Mouse (Mus musculus): ENCODE data around the gene Arrdc3. TPM values are rescaled to one million over a fixed set of nuclear protein-coding genes. Genes with fewer than 3 reads are reported as not detected.
"Not testable (repeated sequence)": the region's sequence is repeated elsewhere in the genome, so short reads cannot be mapped to it uniquely, and the experiment has no call there.

Gene Arrdc3
- polyA plus RNA-seq, 1 experiment from 2014 or later, result 42.6 TPM

- no peak for ATAC-seq (replicated peaks; ENCODE audit: extremely low read depth, insufficient read depth, low FRiP score)
- H3K4me3 ChIP-seq (ENCODE audit: low read length), result peak overlapping the region; percentile 98
- H3K9me3 ChIP-seq (replicated peaks; ENCODE audit: control insufficient read depth, low read length), result no peaks in the 10 kb centered on the region
- H3K27ac ChIP-seq (ENCODE audit: low read length), result peak overlapping the region; percentile 100
- under 1% methylated on average over 15 of the region's 15 CpGs for WGBS
- H3K4me2 ChIP-seq (ENCODE audit: low read depth, low read length), result peak overlapping the region; percentile 62
- H3K9ac ChIP-seq (ENCODE audit: low read length), result peak overlapping the region; percentile 99
- H3K36me3 ChIP-seq (ENCODE audit: control insufficient read depth, insufficient read depth), result peaks cover 8% of the 10 kb centered on the region
- peaks cover 6% of the 10 kb centered on the region for H3K4me1 ChIP-seq (ENCODE audit: control insufficient read depth, insufficient read depth, low read length)
- no peaks in the 10 kb centered on the region for H3K27me3 ChIP-seq (ENCODE audit: control insufficient read depth, insufficient read depth, low read length)
Measured at GRCm38 (mm10) chr13:80884377-80884983, 1.3 kb downstream of the Arrdc3 start.

- Histone ChIP-seq H3K27me3 (ENCODE audit: control insufficient read depth, insufficient read depth, low read length) (no peaks in the 10 kb centered on the region), H3K36me3 (ENCODE audit: control insufficient read depth, insufficient read depth) (peaks cover 12% of the 10 kb centered on the region), H3K4me2 (ENCODE audit: low read depth, low read length) (peak overlapping the region; percentile 62), H3K9ac (ENCODE audit: low read length) (peak overlapping the region; percentile 99), H3K9me3 (replicated peaks; ENCODE audit: control insufficient read depth, low read length) (no peaks in the 10 kb centered on the region), H3K27ac (ENCODE audit: low read length) (peak overlapping the region; percentile 100), H3K4me1 (ENCODE audit: control insufficient read depth, insufficient read depth, low read length) (peaks cover 6% of the 10 kb centered on the region), H3K4me3 (ENCODE audit: low read length) (peak overlapping the region; percentile 98)
- under 1% methylated on average over 47 of the region's 47 CpGs for WGBS
- peak; percentile 88 for ATAC-seq (replicated peaks; ENCODE audit: extremely low read depth, insufficient read depth, low FRiP score)
Measured at GRCm38 (mm10) chr13:80885103-80885833, 2.1 kb downstream of the Arrdc3 start.

- peaks cover 20% of the 10 kb centered on the region for H3K36me3 ChIP-seq (ENCODE audit: control insufficient read depth, insufficient read depth)
- peak overlapping the region; percentile 98 for H3K4me3 ChIP-seq (ENCODE audit: low read length)
- peaks cover 6% of the 10 kb centered on the region for H3K4me1 ChIP-seq (ENCODE audit: control insufficient read depth, insufficient read depth, low read length)
- under 1% methylated on average over 72 of the region's 72 CpGs for WGBS
- peak; percentile 90 for ATAC-seq (replicated peaks; ENCODE audit: extremely low read depth, insufficient read depth, low FRiP score)
- peak overlapping the region; percentile 100 for H3K27ac ChIP-seq (ENCODE audit: low read length)
- H3K27me3 ChIP-seq (ENCODE audit: control insufficient read depth, insufficient read depth, low read length), result no peaks in the 10 kb centered on the region
- H3K4me2 ChIP-seq (ENCODE audit: low read depth, low read length), result peak overlapping the region; percentile 62
- peak overlapping the region; percentile 99 for H3K9ac ChIP-seq (ENCODE audit: low read length)
- no peaks in the 10 kb centered on the region for H3K9me3 ChIP-seq (replicated peaks; ENCODE audit: control insufficient read depth, low read length)
Measured at GRCm38 (mm10) chr13:80885834-80886663, 2.9 kb downstream of the Arrdc3 start.

GRCm38 (mm10) chr13:80886664-80887210, 3.6 kb downstream of the Arrdc3 start:
- peaks cover 6% of the 10 kb centered on the region for H3K4me1 ChIP-seq (ENCODE audit: control insufficient read depth, insufficient read depth, low read length)
- peak overlapping the region; percentile 62 for H3K4me2 ChIP-seq (ENCODE audit: low read depth, low read length)
- peak overlapping the region; percentile 98 for H3K4me3 ChIP-seq (ENCODE audit: low read length)
- peaks cover 26% of the 10 kb centered on the region for H3K36me3 ChIP-seq (ENCODE audit: control insufficient read depth, insufficient read depth)
- ATAC-seq (replicated peaks; ENCODE audit: extremely low read depth, insufficient read depth, low FRiP score), result no peak
- no peaks in the 10 kb centered on the region for H3K9me3 ChIP-seq (replicated peaks; ENCODE audit: control insufficient read depth, low read length)
- H3K27ac ChIP-seq (ENCODE audit: low read length), result peak overlapping the region; percentile 100
- H3K27me3 ChIP-seq (ENCODE audit: control insufficient read depth, insufficient read depth, low read length), result no peaks in the 10 kb centered on the region
- WGBS, result 14% methylated on average over 6 of the region's 6 CpGs
- H3K9ac ChIP-seq (ENCODE audit: low read length), result peak overlapping the region; percentile 99

GRCm38 (mm10) chr13:80887842-80888241, 4.7 kb downstream of the Arrdc3 start:
- WGBS, result 34% methylated on average over 2 of the region's 2 CpGs
- peaks cover 32% of the 10 kb centered on the region for H3K36me3 ChIP-seq (ENCODE audit: control insufficient read depth, insufficient read depth)
- no peak for ATAC-seq (replicated peaks; ENCODE audit: extremely low read depth, insufficient read depth, low FRiP score)

GRCm38 (mm10) chr13:80894928-80895327, 11.7 kb downstream of the Arrdc3 start:
- H3K27me3 ChIP-seq (ENCODE audit: control insufficient read depth, insufficient read depth, low read length); H3K4me2 ChIP-seq (ENCODE audit: low read depth, low read length); H3K4me1 ChIP-seq (ENCODE audit: control insufficient read depth, insufficient read depth, low read length); H3K9me3 ChIP-seq (replicated peaks; ENCODE audit: control insufficient read depth, low read length); H3K9ac ChIP-seq (ENCODE audit: low read length); H3K27ac ChIP-seq (ENCODE audit: low read length); H3K4me3 ChIP-seq (ENCODE audit: low read length); ATAC-seq (replicated peaks; ENCODE audit: extremely low read depth, insufficient read depth, low FRiP score): not testable (repeated sequence)
- WGBS, result 96% methylated on average over 3 of the region's 3 CpGs
- H3K36me3 ChIP-seq (ENCODE audit: control insufficient read depth, insufficient read depth), result peaks cover 53% of the 10 kb centered on the region

More at GRCm38 (mm10) chr13:80887842-80888241, 4.7 kb downstream of the Arrdc3 start:
- H3K4me3 ChIP-seq (ENCODE audit: low read length), result no peak overlapping the region
- no peak overlapping the region for H3K27ac ChIP-seq (ENCODE audit: low read length)
- no peaks in the 10 kb centered on the region for H3K9me3 ChIP-seq (replicated peaks; ENCODE audit: control insufficient read depth, low read length)
- no peak overlapping the region for H3K9ac ChIP-seq (ENCODE audit: low read length)
- no peak overlapping the region for H3K4me2 ChIP-seq (ENCODE audit: low read depth, low read length)
- peaks cover 6% of the 10 kb centered on the region for H3K4me1 ChIP-seq (ENCODE audit: control insufficient read depth, insufficient read depth, low read length)
- no peaks in the 10 kb centered on the region for H3K27me3 ChIP-seq (ENCODE audit: control insufficient read depth, insufficient read depth, low read length)

- H3K27me3 ChIP-seq (ENCODE audit: control insufficient read depth, insufficient read depth, low read length), result no peaks in the 10 kb centered on the region
- no peak for ATAC-seq (replicated peaks; ENCODE audit: extremely low read depth, insufficient read depth, low FRiP score)
- no peak overlapping the region for H3K27ac ChIP-seq (ENCODE audit: low read length)
- peaks cover 31% of the 10 kb centered on the region for H3K36me3 ChIP-seq (ENCODE audit: control insufficient read depth, insufficient read depth)
- 62% methylated on average over 1 of the region's 1 CpGs for WGBS
- H3K9me3 ChIP-seq (replicated peaks; ENCODE audit: control insufficient read depth, low read length), result 0 out of 2 replicates have a peak, but pooled peaks cover 3% of the 10 kb centered on the region
- no peak overlapping the region for H3K9ac ChIP-seq (ENCODE audit: low read length)
- no peak overlapping the region for H3K4me3 ChIP-seq (ENCODE audit: low read length)
- H3K4me2 ChIP-seq (ENCODE audit: low read depth, low read length), result no peak overlapping the region
- no peaks in the 10 kb centered on the region for H3K4me1 ChIP-seq (ENCODE audit: control insufficient read depth, insufficient read depth, low read length)
Measured at GRCm38 (mm10) chr13:80897411-80897810, 14.2 kb downstream of the Arrdc3 start.

- H3K27me3 ChIP-seq (ENCODE audit: control insufficient read depth, insufficient read depth, low read length), result no peaks in the 10 kb centered on the region
- H3K4me2 ChIP-seq (ENCODE audit: low read depth, low read length), result no peak overlapping the region
- H3K4me1 ChIP-seq (ENCODE audit: control insufficient read depth, insufficient read depth, low read length), result no peaks in the 10 kb centered on the region
- no peak overlapping the region for H3K4me3 ChIP-seq (ENCODE audit: low read length)
- no peak overlapping the region for H3K9ac ChIP-seq (ENCODE audit: low read length)
- 0 out of 2 replicates have a peak, but pooled peaks cover 3% of the 10 kb centered on the region for H3K9me3 ChIP-seq (replicated peaks; ENCODE audit: control insufficient read depth, low read length)
- no peak overlapping the region for H3K27ac ChIP-seq (ENCODE audit: low read length)
- WGBS, result 89% methylated on average over 4 of the region's 4 CpGs
- H3K36me3 ChIP-seq (ENCODE audit: control insufficient read depth, insufficient read depth), result peaks cover 27% of the 10 kb centered on the region
- ATAC-seq (replicated peaks; ENCODE audit: extremely low read depth, insufficient read depth, low FRiP score), result no peak
Measured at GRCm38 (mm10) chr13:80898095-80898494, 14.9 kb downstream of the Arrdc3 start.
